Mouse (Mus musculus): ENCODE data around the gene Mvb12b.

The Mvb12b gene

DNA sequence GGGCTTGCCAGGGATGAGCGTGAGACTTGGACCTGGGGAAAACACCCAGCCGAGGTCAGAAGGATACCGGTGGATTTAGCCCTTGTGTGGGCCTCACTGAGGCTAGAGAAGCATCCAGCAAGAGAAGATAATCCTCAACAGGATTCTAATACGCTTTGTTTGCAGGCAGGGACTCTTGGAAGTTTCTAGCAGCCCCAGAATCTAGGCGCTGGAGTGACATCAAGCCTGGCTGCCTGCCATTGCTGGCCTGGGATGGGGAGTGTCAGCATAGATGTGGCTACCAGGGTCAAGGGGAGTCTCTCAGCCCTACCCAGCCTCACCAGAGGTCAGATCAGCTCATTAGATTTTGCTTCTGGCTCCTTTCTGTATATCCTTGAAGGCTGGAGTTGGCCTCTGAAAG is 185.0 kb downstream of the Mvb12b start:
- H3K36me3 ChIP-seq (ENCODE audit: insufficient read depth, low read length) = no peaks in the 10 kb centered on the region
- no peaks in the 10 kb centered on the region for H3K4me1 ChIP-seq (replicated peaks; ENCODE audit: low read depth, low read length)
- no peak for TF ChIP-seq NANOG (IDR thresholded peaks at IDR 0.05; ENCODE audit: borderline replicate concordance, low read length)
- TF ChIP-seq POU5F1 (IDR thresholded peaks at IDR 0.05; ENCODE audit: borderline replicate concordance, low read length) = no peak
- no peak for TF ChIP-seq CTCF (conservative IDR thresholded peaks at IDR 0.05; ENCODE audit: low read length)
- peaks cover 29% of the 10 kb centered on the region for H3K27me3 ChIP-seq (ENCODE audit: insufficient read depth, low read length)
- no peak overlapping the region for H3K4me3 ChIP-seq (replicated peaks; ENCODE audit: low read length)
- no peaks in the 10 kb centered on the region for H3K9me3 ChIP-seq (ENCODE audit: low read length)

DNA sequence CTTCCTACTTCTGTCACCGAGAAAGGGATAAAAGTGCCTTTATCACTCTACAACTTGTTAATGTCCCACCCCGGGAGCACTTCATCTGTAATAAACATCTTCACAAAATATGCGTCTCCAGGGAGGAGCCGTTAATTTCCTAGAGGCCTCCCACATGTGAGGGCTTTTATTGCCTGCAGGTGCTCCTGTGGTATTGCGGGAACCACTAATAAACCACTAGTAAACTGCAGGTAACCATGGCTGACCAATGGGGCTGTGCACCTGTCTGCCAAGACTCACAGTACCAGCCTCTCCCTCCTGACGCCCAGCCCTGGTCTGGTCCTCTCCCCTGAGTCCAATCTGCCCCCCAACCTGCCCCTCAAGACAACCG is 186.3 kb downstream of the Mvb12b start:
- TF ChIP-seq CTCF (conservative IDR thresholded peaks at IDR 0.05; ENCODE audit: low read length) = no peak
- no peak for TF ChIP-seq NANOG (IDR thresholded peaks at IDR 0.05; ENCODE audit: borderline replicate concordance, low read length)
- no peak for TF ChIP-seq POU5F1 (IDR thresholded peaks at IDR 0.05; ENCODE audit: borderline replicate concordance, low read length)
- H3K27me3 ChIP-seq (ENCODE audit: insufficient read depth, low read length) = peaks cover 17% of the 10 kb centered on the region
- H3K9me3 ChIP-seq (ENCODE audit: low read length) = peaks cover 8% of the 10 kb centered on the region
- H3K4me1 ChIP-seq (replicated peaks; ENCODE audit: low read depth, low read length) = no peaks in the 10 kb centered on the region
- H3K4me3 ChIP-seq (replicated peaks; ENCODE audit: low read length) = no peak overlapping the region
- H3K36me3 ChIP-seq (ENCODE audit: insufficient read depth, low read length) = no peaks in the 10 kb centered on the region

DNA sequence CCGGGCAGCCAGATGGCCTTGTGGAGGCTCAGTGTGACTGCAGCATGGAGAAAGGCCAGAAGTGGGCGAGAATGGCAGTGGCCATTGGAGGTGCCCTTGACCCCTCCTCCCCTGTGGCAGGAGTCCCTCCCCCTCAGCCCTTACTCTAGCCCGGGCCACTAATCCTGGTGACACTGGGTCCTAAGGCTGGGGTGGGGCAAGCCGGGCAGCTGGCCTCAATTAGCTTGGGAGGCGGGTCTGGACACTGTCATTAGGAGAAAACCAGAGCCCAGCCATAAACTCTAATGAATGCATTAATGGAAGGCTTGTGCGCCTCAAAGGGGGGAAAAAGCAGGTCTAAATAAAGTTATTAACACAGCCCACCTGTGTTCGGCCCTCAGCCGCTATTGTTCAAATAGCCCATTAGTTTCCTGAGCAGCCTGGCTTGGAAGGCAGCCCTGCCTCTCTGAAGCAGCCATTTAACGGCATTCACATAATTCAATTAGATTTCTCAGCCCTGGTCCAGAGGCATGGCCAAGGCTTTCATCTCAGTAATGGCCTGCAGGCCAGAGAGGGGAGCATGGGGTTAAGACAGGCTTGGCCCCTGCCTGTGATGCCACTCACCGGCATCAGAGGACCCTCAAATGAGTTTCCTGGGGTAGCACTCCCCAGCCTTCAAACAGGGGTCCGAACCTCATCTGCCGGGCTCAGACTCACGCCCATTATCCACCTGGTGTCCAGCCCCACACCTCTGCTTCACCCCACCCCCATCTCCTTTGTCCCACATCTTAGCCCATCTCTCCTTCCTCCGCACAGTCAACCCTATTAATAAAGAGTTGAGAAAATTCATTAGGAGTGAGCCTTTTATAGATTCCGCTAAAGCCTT is 186.9 kb downstream of the Mvb12b start:
- H3K36me3 ChIP-seq (ENCODE audit: insufficient read depth, low read length) = no peaks in the 10 kb centered on the region
- no peak overlapping the region for H3K4me3 ChIP-seq (replicated peaks; ENCODE audit: low read length)
- no peak for TF ChIP-seq POU5F1 (IDR thresholded peaks at IDR 0.05; ENCODE audit: borderline replicate concordance, low read length)
- TF ChIP-seq NANOG (IDR thresholded peaks at IDR 0.05; ENCODE audit: borderline replicate concordance, low read length) = no peak
- TF ChIP-seq CTCF (conservative IDR thresholded peaks at IDR 0.05; ENCODE audit: low read length) = no peak
- H3K27me3 ChIP-seq (ENCODE audit: insufficient read depth, low read length) = peaks cover 17% of the 10 kb centered on the region
- peaks cover 8% of the 10 kb centered on the region for H3K9me3 ChIP-seq (ENCODE audit: low read length)
- H3K4me1 ChIP-seq (replicated peaks; ENCODE audit: low read depth, low read length) = no peaks in the 10 kb centered on the region

DNA sequence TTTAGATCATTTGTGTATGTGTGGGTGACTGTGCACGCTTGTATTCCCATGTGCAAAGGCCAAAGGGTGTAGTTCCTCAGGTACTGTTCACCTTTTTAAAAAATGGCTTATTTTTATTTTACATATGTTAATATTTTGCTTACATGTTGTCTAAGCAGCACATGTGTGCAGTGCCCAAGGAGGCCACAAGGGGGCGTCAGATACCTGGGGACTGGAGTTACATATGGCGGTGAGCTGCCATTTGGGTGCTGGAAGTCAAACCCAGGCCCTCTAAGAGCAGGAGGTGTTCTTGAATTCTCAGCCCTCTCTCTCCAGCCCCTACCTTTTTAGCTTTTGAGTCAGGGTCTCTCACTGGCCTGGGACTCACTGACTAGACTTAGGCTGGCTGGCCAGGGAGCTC is 188.8 kb downstream of the Mvb12b start:
- Histone ChIP-seq H3K36me3 (ENCODE audit: insufficient read depth, low read length) (no peaks in the 10 kb centered on the region), H3K9me3 (ENCODE audit: low read length) (peaks cover 8% of the 10 kb centered on the region), H3K4me1 (replicated peaks; ENCODE audit: low read depth, low read length) (no peaks in the 10 kb centered on the region), H3K27me3 (ENCODE audit: insufficient read depth, low read length) (peaks cover 12% of the 10 kb centered on the region), H3K4me3 (replicated peaks; ENCODE audit: low read length) (no peak overlapping the region)
- no peak for TF ChIP-seq POU5F1 (IDR thresholded peaks at IDR 0.05; ENCODE audit: borderline replicate concordance, low read length)
- peak; percentile 78 for TF ChIP-seq CTCF (conservative IDR thresholded peaks at IDR 0.05; ENCODE audit: low read length)

DNA sequence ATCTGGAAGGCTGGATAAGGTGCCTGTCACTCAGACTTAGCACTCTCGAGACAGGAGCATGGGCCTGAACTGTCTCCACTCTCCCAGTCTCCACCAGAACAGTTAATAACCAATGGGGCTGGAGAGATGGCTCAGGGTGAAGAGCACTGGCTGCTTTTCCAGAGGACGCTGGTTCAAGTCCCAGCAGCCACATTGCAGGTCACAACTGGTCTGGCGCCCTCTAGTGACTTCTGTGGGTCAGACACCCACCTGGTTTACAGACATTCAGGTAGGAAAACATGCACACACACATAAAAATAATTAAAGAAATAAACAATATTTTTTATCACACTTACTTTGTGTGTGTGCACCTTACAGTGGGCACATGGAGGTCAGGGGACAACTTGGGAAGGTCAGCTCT is 191.3 kb downstream of the Mvb12b start:
- TF ChIP-seq NANOG (IDR thresholded peaks at IDR 0.05; ENCODE audit: borderline replicate concordance, low read length) = no peak
- TF ChIP-seq CTCF (conservative IDR thresholded peaks at IDR 0.05; ENCODE audit: low read length) = peak; percentile 59
- TF ChIP-seq POU5F1 (IDR thresholded peaks at IDR 0.05; ENCODE audit: borderline replicate concordance, low read length) = no peak
- Histone ChIP-seq H3K27me3 (ENCODE audit: insufficient read depth, low read length) (peaks cover 9% of the 10 kb centered on the region), H3K9me3 (ENCODE audit: low read length) (peaks cover 8% of the 10 kb centered on the region), H3K4me3 (replicated peaks; ENCODE audit: low read length) (no peak overlapping the region), H3K4me1 (replicated peaks; ENCODE audit: low read depth, low read length) (no peaks in the 10 kb centered on the region), H3K36me3 (ENCODE audit: insufficient read depth, low read length) (no peaks in the 10 kb centered on the region)

DNA sequence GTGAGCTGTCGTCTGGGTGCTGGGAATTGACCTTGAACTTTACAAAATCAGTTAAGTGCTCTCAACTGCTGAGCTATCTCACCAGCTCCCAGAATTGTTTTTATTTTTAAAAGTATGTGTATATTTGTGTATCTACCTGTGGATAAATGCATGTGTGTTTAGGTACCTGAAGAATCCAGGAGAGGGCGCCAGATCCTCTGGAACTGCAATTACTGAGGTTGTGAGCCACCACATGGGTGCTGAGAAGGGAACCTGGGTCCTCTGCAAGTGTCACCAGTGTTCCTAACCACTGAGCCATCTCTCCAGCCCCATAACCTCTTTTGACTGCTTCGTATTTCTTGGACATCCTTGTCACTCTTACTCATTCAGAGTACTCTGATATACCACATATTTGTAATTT is 193.8 kb downstream of the Mvb12b start:
- H3K27me3 ChIP-seq (ENCODE audit: insufficient read depth, low read length) = peaks cover 17% of the 10 kb centered on the region
- no peak overlapping the region for H3K4me3 ChIP-seq (replicated peaks; ENCODE audit: low read length)
- H3K36me3 ChIP-seq (ENCODE audit: insufficient read depth, low read length) = no peaks in the 10 kb centered on the region
- peaks cover 11% of the 10 kb centered on the region for H3K4me1 ChIP-seq (replicated peaks; ENCODE audit: low read depth, low read length)
- H3K9me3 ChIP-seq (ENCODE audit: low read length) = peaks cover 8% of the 10 kb centered on the region
- no peak for TF ChIP-seq NANOG (IDR thresholded peaks at IDR 0.05; ENCODE audit: borderline replicate concordance, low read length)
- TF ChIP-seq CTCF (conservative IDR thresholded peaks at IDR 0.05; ENCODE audit: low read length) = peak; percentile 60
- TF ChIP-seq POU5F1 (IDR thresholded peaks at IDR 0.05; ENCODE audit: borderline replicate concordance, low read length) = no peak

DNA sequence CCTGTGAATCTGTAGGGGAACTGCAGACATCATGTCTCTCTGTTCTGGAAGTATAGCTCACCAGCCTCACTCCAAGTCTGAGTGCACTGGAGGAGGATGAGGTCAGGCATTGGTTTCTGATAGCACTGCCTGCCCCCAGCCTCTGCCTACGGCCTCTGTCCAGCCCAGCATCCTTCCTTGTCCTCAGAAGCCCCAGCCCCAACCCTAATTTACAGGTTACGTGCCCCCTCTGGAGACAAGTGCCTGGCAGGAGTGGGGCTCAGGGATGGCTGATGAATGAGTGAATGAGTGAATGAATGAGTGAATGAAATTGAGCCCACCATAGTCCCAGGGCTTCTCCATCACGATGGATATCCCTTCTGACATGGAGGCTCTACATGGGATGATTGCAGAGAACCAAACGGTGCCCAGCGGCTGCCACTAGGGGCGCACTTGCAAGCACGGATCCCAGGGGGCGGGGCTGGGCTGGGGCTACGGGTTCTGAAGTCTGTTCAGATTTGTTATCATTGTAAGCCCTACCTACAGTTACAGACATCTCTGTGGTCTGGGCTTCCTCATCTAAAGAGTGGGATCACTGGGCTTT is 197.8 kb downstream of the Mvb12b start:
- Histone ChIP-seq H3K4me1 (replicated peaks; ENCODE audit: low read depth, low read length) (peaks cover 12% of the 10 kb centered on the region), H3K4me3 (replicated peaks; ENCODE audit: low read length) (peak overlapping the region; percentile 61), H3K27me3 (ENCODE audit: insufficient read depth, low read length) (peaks cover 33% of the 10 kb centered on the region), H3K36me3 (ENCODE audit: insufficient read depth, low read length) (no peaks in the 10 kb centered on the region), H3K9me3 (ENCODE audit: low read length) (peaks cover 9% of the 10 kb centered on the region)
- no peak for TF ChIP-seq POU5F1 (IDR thresholded peaks at IDR 0.05; ENCODE audit: borderline replicate concordance, low read length)
- peak; percentile 80 for TF ChIP-seq CTCF (conservative IDR thresholded peaks at IDR 0.05; ENCODE audit: low read length)
- TF ChIP-seq NANOG (IDR thresholded peaks at IDR 0.05; ENCODE audit: borderline replicate concordance, low read length) = no peak

DNA sequence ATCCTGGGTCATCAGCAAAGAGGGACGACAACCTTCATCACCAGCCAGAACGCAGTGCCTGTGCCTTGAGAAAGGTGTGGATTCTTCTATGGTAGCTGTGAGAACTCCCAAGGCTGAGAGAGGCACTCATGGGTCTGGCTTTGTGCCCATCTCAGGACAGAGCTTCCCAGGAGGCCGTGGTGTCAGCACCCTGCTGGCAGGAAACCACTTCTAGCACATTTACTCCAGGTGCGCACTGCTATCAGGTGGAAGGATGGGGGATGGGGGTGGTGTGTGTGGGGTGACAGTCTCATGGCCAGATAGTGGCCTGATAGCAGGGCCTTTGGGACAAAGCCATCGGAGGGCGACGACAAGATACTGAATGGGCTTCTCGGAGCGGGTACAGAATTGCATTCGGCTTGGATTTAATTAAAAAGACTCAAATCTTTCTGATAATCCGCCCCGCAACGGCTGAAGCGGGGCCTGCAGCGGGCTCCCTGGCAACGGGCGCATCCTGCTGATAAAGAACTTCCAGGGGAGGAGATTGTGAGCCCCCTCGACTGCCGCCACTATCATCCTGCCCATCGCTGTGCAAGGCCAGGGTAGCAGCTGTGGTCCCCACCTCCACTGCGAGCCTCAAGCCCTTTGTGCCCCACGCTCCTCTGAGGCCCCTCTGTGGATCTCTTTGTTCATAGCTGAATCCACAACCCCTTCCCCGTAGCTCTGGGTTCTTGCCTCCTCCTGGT is 198.4 kb downstream of the Mvb12b start:
- Histone ChIP-seq H3K36me3 (ENCODE audit: insufficient read depth, low read length) (no peaks in the 10 kb centered on the region), H3K9me3 (ENCODE audit: low read length) (peaks cover 9% of the 10 kb centered on the region), H3K4me1 (replicated peaks; ENCODE audit: low read depth, low read length) (peaks cover 12% of the 10 kb centered on the region), H3K4me3 (replicated peaks; ENCODE audit: low read length) (peak overlapping the region; percentile 61), H3K27me3 (ENCODE audit: insufficient read depth, low read length) (peaks cover 39% of the 10 kb centered on the region)
- TF ChIP-seq NANOG (IDR thresholded peaks at IDR 0.05; ENCODE audit: borderline replicate concordance, low read length) (no peak), POU5F1 (IDR thresholded peaks at IDR 0.05; ENCODE audit: borderline replicate concordance, low read length) (no peak), CTCF (conservative IDR thresholded peaks at IDR 0.05; ENCODE audit: low read length) (no peak)

Data from E14TG2a.4 (cell line).